Mouse (Mus musculus) neural tube, embryonic 12.5 days (tissue): ENCODE measurements at regions not wholly inside any gene's neighbourhood (a gene's known extent, or its start where the extent isn't known, plus 50 kb on each side); places are given as distances from the start of the nearest gene placed in this dataset.
A peak's percentile ranks its signal among the peaks of the same experiment; 100 is the strongest.

Source experiments
- ATAC-seq: fragments of 200-750 bp; cut with Nextera tagmentation; 2 replicates; pipeline ENCODE4 v1.8.0; 2017; ENCODE audit warnings: low read depth, mild to moderate bottlenecking, moderate TSS enrichment, moderate library complexity; ENCODE audit not compliant: low FRiP score
- H3K27ac ChIP-seq: fragments of 300-500 bp; sonication (generic); 2 replicates; pipeline ENCODE4 v1.5.1; 2016
- H3K27me3 ChIP-seq: fragments of 300-500 bp; sonication (generic); replicated peaks from 2 replicates; pipeline ENCODE4 v1.6.1; 2016; ENCODE audit warnings: mild to moderate bottlenecking
- H3K36me3 ChIP-seq: fragments of 300-500 bp; sonication (generic); 2 replicates; pipeline ENCODE4 v1.6.1; 2016; ENCODE audit warnings: mild to moderate bottlenecking
- H3K4me1 ChIP-seq: fragments of 300-500 bp; sonication (generic); 2 replicates; pipeline ENCODE4 v1.6.1; 2016
- H3K4me2 ChIP-seq: fragments of 300-500 bp; sonication (generic); replicated peaks from 2 replicates; pipeline ENCODE4 v1.6.1; 2016; ENCODE audit warnings: mild to moderate bottlenecking
- H3K4me3 ChIP-seq: fragments of 300-500 bp; sonication (generic); 2 replicates; pipeline ENCODE4 v1.5.1; 2016
- H3K9ac ChIP-seq: fragments of 300-500 bp; sonication (generic); 2 replicates; pipeline ENCODE4 v1.6.1; 2016; ENCODE audit warnings: mild to moderate bottlenecking
- H3K9me3 ChIP-seq: fragments of 300-500 bp; sonication (generic); 2 replicates; pipeline ENCODE4 v1.6.1; 2016; ENCODE audit warnings: mild to moderate bottlenecking
- WGBS: fragments of 180-500 bp; shearing (Covaris S2); methylation state at CpG from one replicate; pipeline ENCODE4 v1.1.7; 2016; 5-methylcytosine and 5-hydroxymethylcytosine counted together

DNA sequence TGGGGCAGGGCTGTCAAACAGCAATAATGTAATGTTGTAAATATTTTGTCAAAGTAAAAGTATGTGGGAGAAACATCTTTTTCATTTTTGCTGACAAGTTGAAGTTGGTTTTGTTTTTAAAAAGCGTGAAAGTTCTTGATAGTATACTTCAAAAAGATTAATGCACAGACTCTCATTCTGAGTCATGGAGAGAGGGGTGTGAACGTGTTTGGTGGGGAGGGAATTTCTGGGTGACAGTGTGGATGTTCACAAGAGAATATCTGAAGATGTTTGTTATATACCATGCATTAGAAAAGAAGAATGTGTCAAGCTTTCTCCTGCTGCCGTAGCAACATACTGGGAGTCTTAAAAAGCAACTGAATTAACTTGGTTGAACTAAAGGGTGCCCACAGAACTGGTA lies 57.0 kb downstream of the Rps29 start:
- 86% methylated on average over 3 of the region's 3 CpGs for WGBS
- no peak overlapping the region for H3K4me2 ChIP-seq
- H3K9me3 ChIP-seq = no peaks in the 10 kb centered on the region
- H3K9ac ChIP-seq = no peak overlapping the region
- no peaks in the 10 kb centered on the region for H3K4me1 ChIP-seq
- no peak overlapping the region for H3K4me3 ChIP-seq
- H3K27ac ChIP-seq = no peak overlapping the region
- ATAC-seq = no peak
- no peaks in the 10 kb centered on the region for H3K36me3 ChIP-seq
- no peaks in the 10 kb centered on the region for H3K27me3 ChIP-seq

DNA sequence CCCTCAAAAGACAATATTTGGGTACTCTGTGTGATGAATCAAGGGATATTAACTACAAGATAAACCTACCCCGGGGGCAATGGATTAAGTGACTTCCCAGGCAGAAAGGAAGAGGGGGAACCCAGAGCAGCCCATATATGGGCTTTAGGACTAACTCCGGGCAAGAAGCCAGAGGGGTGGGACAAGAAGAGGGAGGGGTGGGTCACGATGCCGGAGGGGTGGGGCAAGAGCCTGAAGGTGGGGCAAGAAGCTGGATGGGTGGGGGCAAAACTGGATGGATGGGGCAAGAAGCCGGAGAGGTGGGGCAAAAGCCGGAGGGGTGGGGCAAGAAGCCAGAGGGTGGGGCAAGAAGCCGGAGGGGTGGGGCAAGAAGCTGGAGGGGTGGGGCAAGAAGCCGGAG lies 64.1 kb downstream of the Rps29 start:
- no peak overlapping the region for H3K27ac ChIP-seq
- no peak for ATAC-seq
- WGBS = 88% methylated on average over 8 of the region's 8 CpGs
- no peak overlapping the region for H3K4me2 ChIP-seq
- no peaks in the 10 kb centered on the region for H3K4me1 ChIP-seq
- H3K4me3 ChIP-seq = no peak overlapping the region
- no peaks in the 10 kb centered on the region for H3K27me3 ChIP-seq
- no peak overlapping the region for H3K9ac ChIP-seq
- H3K9me3 ChIP-seq = no peaks in the 10 kb centered on the region
- H3K36me3 ChIP-seq = no peaks in the 10 kb centered on the region

DNA sequence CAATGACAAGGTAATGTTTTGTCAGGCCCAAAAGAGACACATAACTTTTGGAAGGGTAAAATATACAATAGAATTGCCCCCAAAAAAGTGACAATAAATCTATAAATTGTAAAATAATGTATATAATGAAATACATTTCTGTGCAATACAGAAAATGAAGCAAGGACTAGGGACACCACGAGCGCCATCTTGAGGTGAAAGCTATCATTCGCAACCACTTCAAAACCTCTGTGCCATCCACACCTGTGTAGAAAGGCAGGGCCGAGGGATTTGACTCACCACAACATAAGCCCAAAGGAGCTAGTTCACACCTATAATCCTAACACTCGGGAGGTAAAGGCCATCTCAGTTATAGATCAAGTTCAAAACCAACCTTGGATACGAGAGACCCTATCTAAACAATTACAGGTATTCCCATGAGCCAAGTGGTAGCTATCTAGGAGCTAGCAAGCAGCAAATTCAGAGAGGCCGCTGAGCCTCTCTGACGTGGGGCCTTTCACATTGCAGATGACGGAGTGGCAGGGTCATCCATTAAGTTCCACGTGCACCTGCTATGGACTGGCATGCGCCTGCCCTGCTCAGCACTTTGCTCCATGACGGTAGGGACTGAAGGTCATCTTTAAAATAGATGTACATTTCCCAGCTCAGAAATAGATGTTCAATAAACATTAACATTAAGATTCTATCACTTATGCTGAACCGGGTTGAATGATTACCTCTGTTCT lies 65.8 kb downstream of the Rps29 start:
- no peak for ATAC-seq
- Histone ChIP-seq H3K36me3 (no peaks in the 10 kb centered on the region), H3K27me3 (no peaks in the 10 kb centered on the region), H3K4me3 (no peak overlapping the region), H3K27ac (no peak overlapping the region), H3K4me1 (no peaks in the 10 kb centered on the region), H3K4me2 (no peak overlapping the region), H3K9ac (no peak overlapping the region), H3K9me3 (no peaks in the 10 kb centered on the region)
- WGBS = 64% methylated on average over 13 of the region's 13 CpGs

DNA sequence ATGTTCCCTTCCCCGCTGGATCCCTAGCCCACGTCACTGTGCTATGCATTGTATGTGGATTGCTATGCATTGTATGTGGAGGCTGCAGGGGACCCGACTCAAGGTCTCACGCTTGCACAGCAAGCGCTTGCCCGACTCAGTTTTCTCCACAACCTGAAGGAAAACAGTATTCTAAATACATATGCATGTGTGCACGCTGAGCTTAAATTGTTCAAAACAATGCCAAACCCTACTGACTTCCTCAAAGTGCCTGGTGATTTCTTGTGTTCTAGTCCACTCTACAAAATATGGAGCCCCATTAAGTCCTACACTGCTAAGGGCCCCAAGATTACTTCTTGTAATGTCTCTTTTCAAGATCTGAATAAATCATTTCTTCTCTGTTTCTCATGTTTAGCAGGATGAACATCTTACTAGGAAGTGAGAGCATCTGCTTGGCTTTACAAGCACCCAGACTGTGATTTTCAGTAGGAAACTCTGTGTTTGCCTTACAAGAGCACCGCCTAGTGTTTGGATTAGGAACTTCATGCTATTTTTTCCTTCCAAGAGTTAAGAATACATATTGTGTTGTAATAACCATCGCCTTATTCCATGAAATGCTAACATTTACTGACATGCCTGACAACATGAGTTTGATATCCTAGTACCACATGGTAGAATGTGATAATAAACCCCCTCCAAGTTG lies 70.9 kb downstream of the Rps29 start:
- ATAC-seq = no peak
- no peaks in the 10 kb centered on the region for H3K9me3 ChIP-seq
- no peak overlapping the region for H3K9ac ChIP-seq
- no peak overlapping the region for H3K4me3 ChIP-seq
- H3K4me1 ChIP-seq = peaks cover 9% of the 10 kb centered on the region
- H3K27me3 ChIP-seq = no peaks in the 10 kb centered on the region
- no peak overlapping the region for H3K27ac ChIP-seq
- no peaks in the 10 kb centered on the region for H3K36me3 ChIP-seq
- WGBS = 67% methylated on average over 9 of the region's 9 CpGs
- H3K4me2 ChIP-seq = 0 out of 2 replicates have a peak overlapping the region, but pooled peaks have one; percentile 3

DNA sequence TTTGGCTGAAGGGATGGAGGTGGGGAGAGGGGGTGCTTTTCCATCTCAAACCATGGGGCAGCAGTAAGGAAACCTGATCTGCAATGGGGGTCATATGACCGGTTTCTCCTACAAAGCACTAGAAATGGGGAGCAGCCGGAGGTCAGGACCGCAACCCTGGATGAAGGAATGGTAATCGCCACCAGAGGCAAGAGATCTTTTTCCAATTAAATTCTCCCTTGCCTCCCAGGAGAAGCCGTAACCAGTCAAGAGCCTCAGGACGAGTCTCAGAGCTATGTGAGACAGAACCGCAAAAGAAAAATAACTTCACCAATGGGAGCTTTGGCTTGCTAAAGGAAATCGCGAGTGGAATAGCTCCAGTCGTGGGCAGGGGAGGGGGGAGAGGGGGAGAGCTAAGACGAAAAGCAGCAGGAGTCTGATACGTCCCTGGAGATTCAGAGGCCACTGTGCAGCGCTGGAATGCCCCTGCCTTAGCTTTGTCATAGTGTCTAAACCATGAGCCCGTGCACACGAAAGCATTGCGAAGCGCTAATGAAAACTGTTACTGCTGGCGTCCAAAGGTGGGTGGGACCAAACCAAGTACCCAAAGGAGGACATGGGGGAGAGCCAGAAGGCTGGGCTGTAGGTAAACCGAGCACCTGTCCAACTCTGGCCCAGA lies 73.3 kb downstream of the Rps29 start:
- Histone ChIP-seq H3K27me3 (no peaks in the 10 kb centered on the region), H3K9me3 (no peaks in the 10 kb centered on the region), H3K36me3 (no peaks in the 10 kb centered on the region), H3K4me3 (no peak overlapping the region), H3K27ac (no peak overlapping the region), H3K9ac (no peak overlapping the region), H3K4me2 (peak overlapping the region; percentile 47), H3K4me1 (peaks cover 16% of the 10 kb centered on the region)
- 37% methylated on average over 19 of the region's 19 CpGs for WGBS
- ATAC-seq = no peak

DNA sequence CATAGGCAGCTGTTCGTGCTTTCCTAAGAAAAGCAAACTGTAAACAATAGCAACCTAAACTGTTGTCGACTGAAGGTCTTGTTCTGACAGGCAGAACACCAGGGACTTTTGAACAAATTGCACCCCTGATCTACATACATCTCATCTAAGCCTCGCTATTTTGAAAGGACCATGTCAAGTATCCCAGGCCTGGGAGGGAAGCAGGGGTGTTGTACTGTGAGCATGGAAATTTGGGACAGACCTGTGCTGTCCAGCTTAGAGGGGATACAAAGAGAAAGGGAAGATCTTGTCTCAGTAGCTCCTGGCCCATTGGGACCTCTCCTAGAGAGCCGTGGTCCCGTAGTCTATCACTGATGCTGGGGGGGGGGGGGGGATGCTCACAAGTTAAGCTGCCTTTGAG lies 74.3 kb downstream of the Rps29 start:
- 71% methylated on average over 5 of the region's 5 CpGs for WGBS
- Histone ChIP-seq H3K4me1 (peaks cover 16% of the 10 kb centered on the region), H3K36me3 (no peaks in the 10 kb centered on the region), H3K27ac (no peak overlapping the region), H3K9ac (no peak overlapping the region), H3K4me2 (no peak overlapping the region), H3K27me3 (no peaks in the 10 kb centered on the region), H3K4me3 (no peak overlapping the region), H3K9me3 (no peaks in the 10 kb centered on the region)
- no peak for ATAC-seq

DNA sequence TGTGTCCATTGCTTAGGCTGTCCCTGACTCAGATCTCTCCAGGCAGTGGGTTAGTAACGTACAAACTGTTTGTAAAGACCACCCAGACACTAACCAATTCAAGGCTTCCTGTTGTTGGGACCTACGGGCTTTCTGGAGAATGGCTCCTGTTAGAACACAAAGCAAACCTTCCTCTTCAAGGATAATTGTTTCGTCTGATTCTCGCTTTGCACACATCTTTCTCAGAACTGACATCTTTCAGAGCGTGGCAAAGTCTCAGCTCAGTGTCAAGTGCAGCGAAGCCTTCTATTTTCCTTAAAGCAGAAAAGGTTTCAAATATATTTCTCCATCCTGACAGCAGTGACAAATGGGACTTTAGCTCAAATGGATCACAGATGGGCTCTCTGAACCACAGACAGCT lies 76.9 kb downstream of the Rps29 start:
- H3K4me2 ChIP-seq = no peak overlapping the region
- ATAC-seq = no peak

DNA sequence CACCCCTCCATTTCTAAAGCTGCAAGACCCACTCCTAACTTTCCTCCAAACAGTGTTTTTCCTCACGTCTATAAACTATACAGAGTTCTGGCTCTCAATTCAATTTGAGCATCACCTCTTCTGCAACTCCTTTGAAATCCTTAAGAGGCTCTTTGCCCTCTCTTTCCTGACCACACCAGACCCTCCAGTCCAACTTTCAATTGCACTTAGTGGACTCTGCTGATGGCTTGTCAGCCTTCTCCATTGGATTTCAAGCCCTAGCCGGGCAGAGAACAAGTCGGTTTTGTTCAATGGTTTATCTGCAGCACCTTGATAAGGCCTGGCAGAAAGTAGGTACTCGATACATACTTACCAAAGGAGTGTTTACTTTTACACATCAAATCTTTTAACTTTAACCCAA lies 119.4 kb downstream of the Rps29 start:
- Histone ChIP-seq H3K4me2 (no peak overlapping the region), H3K9ac (no peak overlapping the region), H3K4me1 (no peaks in the 10 kb centered on the region), H3K36me3 (no peaks in the 10 kb centered on the region), H3K27ac (no peak overlapping the region), H3K27me3 (no peaks in the 10 kb centered on the region), H3K9me3 (no peaks in the 10 kb centered on the region), H3K4me3 (no peak overlapping the region)
- ATAC-seq = no peak
- 89% methylated on average over 4 of the region's 4 CpGs for WGBS

More for the DNA sequence above, 76.9 kb downstream of the Rps29 start:
- no peaks in the 10 kb centered on the region for H3K27me3 ChIP-seq
- H3K9me3 ChIP-seq = no peaks in the 10 kb centered on the region
- no peak overlapping the region for H3K9ac ChIP-seq
- H3K36me3 ChIP-seq = no peaks in the 10 kb centered on the region
- 27% methylated on average over 6 of the region's 6 CpGs for WGBS
- H3K4me1 ChIP-seq = peaks cover 16% of the 10 kb centered on the region
- no peak overlapping the region for H3K4me3 ChIP-seq
- H3K27ac ChIP-seq = no peak overlapping the region

DNA sequence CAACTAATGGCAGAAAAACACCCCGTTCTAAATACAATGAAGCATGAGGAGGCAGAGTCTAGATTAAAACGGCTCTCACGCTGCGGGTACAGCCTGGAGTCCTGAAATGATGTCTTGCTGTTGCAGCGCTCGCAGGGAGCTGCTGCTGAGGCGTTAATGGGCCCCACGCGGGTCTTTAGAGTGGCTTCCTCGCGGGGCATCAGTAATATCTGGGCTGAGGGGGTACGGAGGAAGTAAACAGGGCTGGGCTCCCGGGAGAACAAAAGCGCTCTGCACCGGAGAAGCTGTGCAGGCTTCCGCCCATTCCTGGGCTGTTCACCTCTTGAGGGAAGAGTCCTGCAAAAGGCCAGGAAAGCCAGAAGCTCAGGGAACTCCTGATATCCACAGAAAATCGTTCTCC lies 135.4 kb downstream of the Rps29 start:
- WGBS = 54% methylated on average over 17 of the region's 17 CpGs
- ATAC-seq = no peak
- no peaks in the 10 kb centered on the region for H3K9me3 ChIP-seq
- no peak overlapping the region for H3K9ac ChIP-seq
- H3K36me3 ChIP-seq = no peaks in the 10 kb centered on the region
- H3K4me1 ChIP-seq = no peaks in the 10 kb centered on the region; the same call in 1 of the 2 replicates
- peak overlapping the region; percentile 36 for H3K4me2 ChIP-seq
- H3K27ac ChIP-seq = no peak overlapping the region
- H3K4me3 ChIP-seq = no peak overlapping the region
- H3K27me3 ChIP-seq = no peaks in the 10 kb centered on the region

DNA sequence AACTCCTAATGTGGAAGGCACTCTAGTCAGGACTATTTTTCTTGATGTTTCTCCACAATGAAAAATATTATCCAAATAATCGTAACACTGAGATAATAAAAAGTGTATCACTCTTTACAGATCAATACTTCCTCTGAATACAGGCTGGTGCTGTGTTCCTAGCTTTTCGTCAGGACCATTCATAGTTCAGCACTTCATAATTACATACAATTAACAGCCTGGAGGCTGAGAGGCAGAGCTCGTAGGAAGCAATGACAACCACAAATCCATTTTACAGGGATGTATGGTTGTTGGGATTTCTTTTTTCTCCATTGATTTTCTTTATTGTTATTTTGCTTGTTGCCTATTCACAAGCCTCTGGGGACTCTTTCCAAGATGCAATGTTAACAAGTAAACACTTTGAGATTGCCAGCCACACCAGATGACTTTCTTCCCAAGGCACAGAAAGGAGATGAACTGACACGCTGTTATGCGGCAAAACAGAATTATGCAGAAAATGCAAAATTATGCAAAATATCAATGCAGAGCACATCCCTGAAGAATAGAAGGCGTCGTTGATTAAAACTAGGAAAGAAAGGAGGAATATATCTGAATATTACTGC lies 142.2 kb downstream of the Rps29 start:
- ATAC-seq = no peak
- Histone ChIP-seq H3K4me3 (no peak overlapping the region), H3K4me2 (no peak overlapping the region), H3K4me1 (no peaks in the 10 kb centered on the region), H3K9me3 (no peaks in the 10 kb centered on the region), H3K36me3 (no peaks in the 10 kb centered on the region), H3K9ac (no peak overlapping the region), H3K27ac (no peak overlapping the region), H3K27me3 (no peaks in the 10 kb centered on the region)
- 84% methylated on average over 7 of the region's 7 CpGs for WGBS

DNA sequence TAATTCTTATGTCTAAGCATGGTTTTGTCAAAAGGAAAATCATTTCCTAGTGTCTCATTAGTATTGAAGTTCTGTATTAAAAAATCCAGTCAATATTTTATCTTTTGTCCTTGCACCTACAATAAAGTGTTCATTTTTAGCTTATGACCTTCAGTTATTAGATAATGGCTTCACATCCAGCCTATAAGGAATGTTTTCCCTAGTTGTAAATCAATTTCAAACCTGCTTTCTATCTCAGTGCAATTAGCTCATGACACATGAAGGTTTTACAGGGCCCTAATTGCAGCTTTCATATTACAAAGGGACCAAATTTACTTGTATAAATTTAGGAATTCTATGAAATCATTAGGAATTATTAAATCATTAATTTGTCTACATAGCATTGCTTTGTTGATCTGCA lies 153.8 kb downstream of the Rps29 start:
- H3K36me3 ChIP-seq = no peaks in the 10 kb centered on the region
- no peak for ATAC-seq
- no peaks in the 10 kb centered on the region for H3K27me3 ChIP-seq
- no peaks in the 10 kb centered on the region for H3K9me3 ChIP-seq
- H3K9ac ChIP-seq = no peak overlapping the region
- H3K4me2 ChIP-seq = no peak overlapping the region
- no peaks in the 10 kb centered on the region for H3K4me1 ChIP-seq
- no peak overlapping the region for H3K27ac ChIP-seq
- H3K4me3 ChIP-seq = no peak overlapping the region

DNA sequence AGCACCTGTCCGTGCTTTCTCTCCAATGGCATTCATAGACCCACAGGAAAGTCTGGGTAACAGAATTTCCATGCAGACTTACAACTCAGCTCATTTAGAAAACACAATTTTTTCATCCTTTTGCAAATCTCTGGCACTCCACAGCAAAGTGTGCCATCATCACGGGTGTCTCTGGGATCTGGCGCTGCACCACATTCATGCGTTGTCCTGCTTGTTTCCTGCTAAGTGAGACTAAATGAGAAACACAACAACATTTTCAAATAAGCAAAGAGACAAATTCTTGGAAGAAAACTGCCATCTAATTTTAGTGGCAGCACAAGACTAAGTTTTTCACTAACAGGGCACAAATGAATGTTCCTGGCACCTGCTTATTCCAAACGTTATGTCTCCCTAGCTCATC lies 156.9 kb downstream of the Rps29 start:
- no peak for ATAC-seq
- H3K9ac ChIP-seq = no peak overlapping the region
- no peaks in the 10 kb centered on the region for H3K4me1 ChIP-seq
- no peak overlapping the region for H3K4me3 ChIP-seq
- H3K9me3 ChIP-seq = no peaks in the 10 kb centered on the region
- H3K27ac ChIP-seq = no peak overlapping the region
- H3K36me3 ChIP-seq = no peaks in the 10 kb centered on the region
- WGBS = 89% methylated on average over 5 of the region's 5 CpGs
- H3K4me2 ChIP-seq = no peak overlapping the region
- no peaks in the 10 kb centered on the region for H3K27me3 ChIP-seq
